Mouse (Mus musculus) limb, embryonic 15.5 days (tissue): ENCODE measurements at regions not wholly inside any gene's neighbourhood (a gene's known extent, or its start where the extent isn't known, plus 50 kb on each side); places are given as distances from the start of the nearest gene placed in this dataset.

Experiments
- ATAC-seq: fragments of 200-750 bp; cut with Nextera tagmentation; 2 replicates; pipeline ENCODE4 v1.8.0; 2017; ENCODE audit warnings: low read depth, moderate TSS enrichment; ENCODE audit not compliant: insufficient number of reproducible peaks, low FRiP score, low TSS enrichment
- H3K27ac ChIP-seq: fragments of 300-500 bp; sonication (generic); 2 replicates; pipeline ENCODE4 v1.5.1; 2015; ENCODE audit warnings: moderate library complexity, mild to moderate bottlenecking, inconsistent platforms
- H3K27me3 ChIP-seq: fragments of 300-500 bp; sonication (generic); 2 replicates; pipeline ENCODE4 v1.6.1; 2015; ENCODE audit warnings: inconsistent platforms
- H3K36me3 ChIP-seq: fragments of 300-500 bp; sonication (generic); 2 replicates; pipeline ENCODE4 v1.6.1; 2015; ENCODE audit warnings: inconsistent platforms
- H3K4me1 ChIP-seq: fragments of 300-500 bp; sonication (generic); 2 replicates; pipeline ENCODE4 v1.6.1; 2015; ENCODE audit warnings: inconsistent platforms
- H3K4me2 ChIP-seq: fragments of 300-500 bp; sonication (generic); 2 replicates; pipeline ENCODE4 v1.6.1; 2015; ENCODE audit warnings: mild to moderate bottlenecking, inconsistent platforms
- H3K4me3 ChIP-seq: fragments of 300-500 bp; sonication (generic); 2 replicates; pipeline ENCODE4 v1.5.1; 2015; ENCODE audit warnings: mild to moderate bottlenecking, inconsistent platforms
- H3K9ac ChIP-seq: fragments of 300-500 bp; sonication (generic); 2 replicates; pipeline ENCODE4 v1.6.1; 2015; ENCODE audit warnings: inconsistent platforms
- H3K9me3 ChIP-seq: fragments of 300-500 bp; sonication (generic); 2 replicates; pipeline ENCODE4 v1.6.1; 2016; ENCODE audit warnings: inconsistent platforms
- WGBS: fragments of 180-500 bp; shearing (Covaris S2); methylation state at CpG from one replicate; pipeline ENCODE4 v1.1.7; 2015; 5-methylcytosine and 5-hydroxymethylcytosine counted together

GRCm38 (mm10) chr10:96188168-96188567 lies 51.8 kb downstream of the Gm5426 start:
- H3K27ac ChIP-seq, result no peak overlapping the region
- WGBS, result 62% methylated on average over 7 of the region's 7 CpGs
- H3K4me3 ChIP-seq, result no peak overlapping the region
- no peaks in the 10 kb centered on the region for H3K9me3 ChIP-seq
- H3K27me3 ChIP-seq, result no peaks in the 10 kb centered on the region
- no peak for ATAC-seq
- H3K36me3 ChIP-seq, result no peaks in the 10 kb centered on the region
- no peak overlapping the region for H3K9ac ChIP-seq
- no peak overlapping the region for H3K4me2 ChIP-seq
- no peaks in the 10 kb centered on the region for H3K4me1 ChIP-seq

- H3K9me3 ChIP-seq, result no peaks in the 10 kb centered on the region
- no peak overlapping the region for H3K27ac ChIP-seq
- H3K27me3 ChIP-seq, result no peaks in the 10 kb centered on the region
- H3K36me3 ChIP-seq, result no peaks in the 10 kb centered on the region
- no peaks in the 10 kb centered on the region for H3K4me1 ChIP-seq
- no peak overlapping the region for H3K4me3 ChIP-seq
- no peak overlapping the region for H3K9ac ChIP-seq
- no peak for ATAC-seq
- H3K4me2 ChIP-seq, result no peak overlapping the region
- WGBS, result 84% methylated on average over 10 of the region's 10 CpGs
Measured at GRCm38 (mm10) chr10:96190168-96190987, 54.0 kb downstream of the Gm5426 start.

- Histone ChIP-seq H3K9ac (no peak overlapping the region), H3K9me3 (no peaks in the 10 kb centered on the region), H3K4me3 (no peak overlapping the region), H3K4me1 (peaks cover 6% of the 10 kb centered on the region; the same call in 1 of the 2 replicates), H3K27me3 (no peaks in the 10 kb centered on the region), H3K36me3 (no peaks in the 10 kb centered on the region), H3K27ac (no peak overlapping the region), H3K4me2 (no peak overlapping the region)
- ATAC-seq, result no peak
- WGBS, result 65% methylated on average over 27 of the region's 27 CpGs
Measured at GRCm38 (mm10) chr10:96200932-96201641, 64.7 kb downstream of the Gm5426 start.

- no peaks in the 10 kb centered on the region for H3K36me3 ChIP-seq
- no peak overlapping the region for H3K9ac ChIP-seq
- peaks cover 6% of the 10 kb centered on the region; the same call in 1 of the 2 replicates for H3K4me1 ChIP-seq
- H3K9me3 ChIP-seq, result no peaks in the 10 kb centered on the region
- WGBS, result 51% methylated on average over 6 of the region's 6 CpGs
- no peak overlapping the region for H3K4me3 ChIP-seq
- no peak overlapping the region for H3K4me2 ChIP-seq
- no peak overlapping the region for H3K27ac ChIP-seq
- no peaks in the 10 kb centered on the region for H3K27me3 ChIP-seq
- ATAC-seq, result no peak
Measured at GRCm38 (mm10) chr10:96201891-96202290, 65.5 kb downstream of the Gm5426 start.

- H3K4me3 ChIP-seq, result no peak overlapping the region
- no peaks in the 10 kb centered on the region for H3K9me3 ChIP-seq
- H3K4me1 ChIP-seq, result peaks cover 6% of the 10 kb centered on the region; the same call in 1 of the 2 replicates
- no peaks in the 10 kb centered on the region for H3K27me3 ChIP-seq
- no peak overlapping the region for H3K9ac ChIP-seq
- no peak for ATAC-seq
- H3K4me2 ChIP-seq, result no peak overlapping the region
- H3K36me3 ChIP-seq, result no peaks in the 10 kb centered on the region
- no peak overlapping the region for H3K27ac ChIP-seq
Measured at GRCm38 (mm10) chr10:96202871-96203270, 66.5 kb downstream of the Gm5426 start.

- WGBS, result 85% methylated on average over 5 of the region's 5 CpGs
- no peak for ATAC-seq
- no peak overlapping the region for H3K4me2 ChIP-seq
- H3K36me3 ChIP-seq, result no peaks in the 10 kb centered on the region
- H3K27ac ChIP-seq, result no peak overlapping the region
- H3K4me1 ChIP-seq, result peaks cover 6% of the 10 kb centered on the region; the same call in 1 of the 2 replicates
- H3K4me3 ChIP-seq, result no peak overlapping the region
- no peaks in the 10 kb centered on the region for H3K27me3 ChIP-seq
- no peaks in the 10 kb centered on the region for H3K9me3 ChIP-seq
- no peak overlapping the region for H3K9ac ChIP-seq
Measured at GRCm38 (mm10) chr10:96204198-96204597, 67.8 kb downstream of the Gm5426 start.

GRCm38 (mm10) chr10:96209171-96209570 lies 72.8 kb downstream of the Gm5426 start:
- Histone ChIP-seq H3K36me3 (no peaks in the 10 kb centered on the region), H3K4me1 (peaks cover 2% of the 10 kb centered on the region; the same call in 1 of the 2 replicates), H3K4me3 (no peak overlapping the region), H3K9ac (no peak overlapping the region), H3K27me3 (no peaks in the 10 kb centered on the region), H3K27ac (no peak overlapping the region), H3K9me3 (no peaks in the 10 kb centered on the region), H3K4me2 (no peak overlapping the region)
- 87% methylated on average over 5 of the region's 5 CpGs for WGBS
- no peak for ATAC-seq

GRCm38 (mm10) chr10:96211189-96211588 lies 74.8 kb downstream of the Gm5426 start:
- peaks cover 4% of the 10 kb centered on the region; the same call in 1 of the 2 replicates for H3K4me1 ChIP-seq
- no peak overlapping the region for H3K27ac ChIP-seq
- H3K4me3 ChIP-seq, result no peak overlapping the region
- no peak for ATAC-seq
- H3K27me3 ChIP-seq, result no peaks in the 10 kb centered on the region
- no peak overlapping the region for H3K4me2 ChIP-seq
- no peaks in the 10 kb centered on the region for H3K36me3 ChIP-seq
- H3K9me3 ChIP-seq, result no peaks in the 10 kb centered on the region
- no peak overlapping the region for H3K9ac ChIP-seq
- 73% methylated on average over 7 of the region's 7 CpGs for WGBS

- Histone ChIP-seq H3K36me3 (no peaks in the 10 kb centered on the region), H3K4me3 (no peak overlapping the region), H3K27ac (0 out of 2 replicates have a peak overlapping the region, but pooled peaks have one; percentile 2), H3K9me3 (no peaks in the 10 kb centered on the region), H3K9ac (no peak overlapping the region), H3K4me2 (peak overlapping the region; percentile 10; the same call in 1 of the 2 replicates), H3K27me3 (no peaks in the 10 kb centered on the region), H3K4me1 (peaks cover 4% of the 10 kb centered on the region; the same call in 1 of the 2 replicates)
- 0% methylated on average over 10 of the region's 10 CpGs for WGBS
- no peak for ATAC-seq
Measured at GRCm38 (mm10) chr10:96213876-96214275, 77.5 kb downstream of the Gm5426 start.

GRCm38 (mm10) chr10:96214285-96214684 lies 77.9 kb downstream of the Gm5426 start:
- ATAC-seq, result no peak
- H3K4me3 ChIP-seq, result no peak overlapping the region
- H3K4me1 ChIP-seq, result peaks cover 4% of the 10 kb centered on the region; the same call in 1 of the 2 replicates
- no peaks in the 10 kb centered on the region for H3K36me3 ChIP-seq
- H3K9me3 ChIP-seq, result no peaks in the 10 kb centered on the region
- WGBS, result 53% methylated on average over 7 of the region's 7 CpGs
- H3K27me3 ChIP-seq, result no peaks in the 10 kb centered on the region
- H3K27ac ChIP-seq, result 0 out of 2 replicates have a peak overlapping the region, but pooled peaks have one; percentile 2
- H3K9ac ChIP-seq, result no peak overlapping the region
- peak overlapping the region; percentile 10; the same call in 1 of the 2 replicates for H3K4me2 ChIP-seq

- Histone ChIP-seq H3K4me3 (no peak overlapping the region), H3K4me1 (peaks cover 4% of the 10 kb centered on the region; the same call in 1 of the 2 replicates), H3K27ac (no peak overlapping the region), H3K36me3 (no peaks in the 10 kb centered on the region), H3K4me2 (no peak overlapping the region), H3K9me3 (no peaks in the 10 kb centered on the region), H3K27me3 (no peaks in the 10 kb centered on the region), H3K9ac (no peak overlapping the region)
- 54% methylated on average over 6 of the region's 6 CpGs for WGBS
- ATAC-seq, result no peak
Measured at GRCm38 (mm10) chr10:96214946-96215345, 78.5 kb downstream of the Gm5426 start.

GRCm38 (mm10) chr10:96220731-96221130 lies 84.3 kb downstream of the Gm5426 start:
- WGBS, result 77% methylated on average over 4 of the region's 4 CpGs
- Histone ChIP-seq H3K27ac (no peak overlapping the region), H3K9me3 (no peaks in the 10 kb centered on the region), H3K36me3 (no peaks in the 10 kb centered on the region), H3K4me2 (no peak overlapping the region), H3K4me1 (no peaks in the 10 kb centered on the region), H3K27me3 (no peaks in the 10 kb centered on the region), H3K4me3 (no peak overlapping the region), H3K9ac (no peak overlapping the region)
- ATAC-seq, result no peak
